Mouse (Mus musculus) heart, embryonic 10.5 days (tissue): ENCODE measurements around the gene Upk1a. TPM values are rescaled to one million over a fixed set of nuclear protein-coding genes. Genes with fewer than 3 reads are reported as not detected.
A peak's percentile ranks its signal among the peaks of the same experiment; 100 is the strongest.

Experiments used
- DNase-seq: peaks from one replicate; pipeline ENCODE4 v3.0.0-alpha.2; 2017; ENCODE audit warnings: low spot score
- H3K27ac ChIP-seq: fragments of 300-500 bp; sonication (generic); 2 replicates; pipeline ENCODE4 v1.5.1; 2016; ENCODE audit warnings: mild to moderate bottlenecking
- H3K27me3 ChIP-seq: fragments of 300-500 bp; sonication (generic); 2 replicates; pipeline ENCODE4 v1.6.1; 2016; ENCODE audit warnings: mild to moderate bottlenecking; ENCODE audit not compliant: poor library complexity, insufficient read depth, severe bottlenecking
- H3K36me3 ChIP-seq: fragments of 300-500 bp; sonication (generic); 2 replicates; pipeline ENCODE4 v1.6.1; 2016; ENCODE audit warnings: mild to moderate bottlenecking, moderate library complexity
- H3K4me1 ChIP-seq: fragments of 300-500 bp; sonication (generic); 2 replicates; pipeline ENCODE4 v1.6.1; 2016; ENCODE audit warnings: mild to moderate bottlenecking
- H3K4me3 ChIP-seq: fragments of 300-500 bp; sonication (generic); 2 replicates; pipeline ENCODE4 v1.5.1; 2016; ENCODE audit warnings: mild to moderate bottlenecking, moderate library complexity
- H3K9me3 ChIP-seq: fragments of 300-500 bp; sonication (generic); 2 replicates; pipeline ENCODE4 v1.6.1; 2016; ENCODE audit warnings: mild to moderate bottlenecking, moderate library complexity
- WGBS: fragments of 180-500 bp; shearing (Covaris S2); methylation state at CpG from one replicate; pipeline ENCODE4 v1.1.7; 2016; 5-methylcytosine and 5-hydroxymethylcytosine counted together
- polyA plus RNA-seq: library from polyadenylated mRNA; unstranded; fragments of >200 nt; fragmentation: Nextera tagmentation; extraction: Ambion mirVana; gene quantifications from 2 replicates; pipeline ENCODE4 v1.2.1, GENCODE M21; 2016

Gene Upk1a
- polyA plus RNA-seq, 1 experiment from 2014 or later: 2.7 TPM

GRCm38 (mm10) chr7:30596811-30597210 is 15.8 kb downstream of the Upk1a start:
- no peak for DNase-seq
- Histone ChIP-seq H3K36me3 (no peaks in the 10 kb centered on the region), H3K27ac (no peak overlapping the region), H3K4me3 (no peak overlapping the region), H3K9me3 (no peaks in the 10 kb centered on the region), H3K27me3 (peaks cover 8% of the 10 kb centered on the region; the same call in 1 of the 2 replicates), H3K4me1 (peaks cover 12% of the 10 kb centered on the region)
- WGBS: 78% methylated on average over 5 of the region's 5 CpGs

- Histone ChIP-seq H3K9me3 (no peaks in the 10 kb centered on the region), H3K4me1 (peaks cover 12% of the 10 kb centered on the region), H3K27ac (no peak overlapping the region), H3K36me3 (no peaks in the 10 kb centered on the region), H3K27me3 (peaks cover 8% of the 10 kb centered on the region; the same call in 1 of the 2 replicates), H3K4me3 (no peak overlapping the region)
- WGBS: 76% methylated on average over 5 of the region's 5 CpGs
- DNase-seq: no peak
These were observed 16.6 kb downstream of the Upk1a start for GRCm38 (mm10) chr7:30596093-30596492.

- peaks cover 7% of the 10 kb centered on the region for H3K4me1 ChIP-seq
- H3K27ac ChIP-seq: no peak overlapping the region
- H3K4me3 ChIP-seq: no peak overlapping the region
- no peak for DNase-seq
- WGBS: 56% methylated on average over 4 of the region's 4 CpGs
- no peaks in the 10 kb centered on the region for H3K9me3 ChIP-seq
- H3K27me3 ChIP-seq: peaks cover 8% of the 10 kb centered on the region; the same call in 1 of the 2 replicates
- no peaks in the 10 kb centered on the region for H3K36me3 ChIP-seq
These were observed 18.1 kb downstream of the Upk1a start for GRCm38 (mm10) chr7:30594510-30595024.

GRCm38 (mm10) chr7:30593579-30594509 is 18.8 kb downstream of the Upk1a start:
- Histone ChIP-seq H3K27ac (no peak overlapping the region), H3K4me1 (peaks cover 7% of the 10 kb centered on the region), H3K36me3 (no peaks in the 10 kb centered on the region), H3K27me3 (peaks cover 8% of the 10 kb centered on the region; the same call in 1 of the 2 replicates), H3K4me3 (no peak overlapping the region), H3K9me3 (no peaks in the 10 kb centered on the region)
- 71% methylated on average over 10 of the region's 10 CpGs for WGBS
- DNase-seq: no peak

GRCm38 (mm10) chr7:30592772-30593423 is 19.7 kb downstream of the Upk1a start:
- H3K4me1 ChIP-seq: peaks cover 7% of the 10 kb centered on the region
- no peaks in the 10 kb centered on the region for H3K9me3 ChIP-seq
- DNase-seq: no peak
- WGBS: 40% methylated on average over 5 of the region's 5 CpGs
- H3K36me3 ChIP-seq: no peaks in the 10 kb centered on the region
- H3K4me3 ChIP-seq: no peak overlapping the region
- H3K27ac ChIP-seq: no peak overlapping the region
- H3K27me3 ChIP-seq: peaks cover 8% of the 10 kb centered on the region; the same call in 1 of the 2 replicates

- H3K36me3 ChIP-seq: peaks cover 3% of the 10 kb centered on the region
- WGBS: 34% methylated on average over 4 of the region's 4 CpGs
- no peak overlapping the region for H3K4me3 ChIP-seq
- peaks cover 18% of the 10 kb centered on the region for H3K4me1 ChIP-seq
- no peaks in the 10 kb centered on the region for H3K9me3 ChIP-seq
- DNase-seq: no peak
- H3K27me3 ChIP-seq: peaks cover 8% of the 10 kb centered on the region; the same call in 1 of the 2 replicates
- no peak overlapping the region for H3K27ac ChIP-seq
These were observed 21.1 kb downstream of the Upk1a start for GRCm38 (mm10) chr7:30591605-30591951.

GRCm38 (mm10) chr7:30590927-30591604 is 21.6 kb downstream of the Upk1a start:
- no peak overlapping the region for H3K4me3 ChIP-seq
- peaks cover 8% of the 10 kb centered on the region; the same call in 1 of the 2 replicates for H3K27me3 ChIP-seq
- 77% methylated on average over 9 of the region's 9 CpGs for WGBS
- DNase-seq: no peak
- H3K36me3 ChIP-seq: peaks cover 8% of the 10 kb centered on the region
- H3K27ac ChIP-seq: no peak overlapping the region
- H3K4me1 ChIP-seq: peaks cover 19% of the 10 kb centered on the region
- H3K9me3 ChIP-seq: no peaks in the 10 kb centered on the region

- peak overlapping the region; percentile 95 for H3K4me3 ChIP-seq
- peak; percentile 93 for DNase-seq
- 30% methylated on average over 40 of the region's 40 CpGs for WGBS
These were observed 23.0 kb downstream of the Upk1a start for GRCm38 (mm10) chr7:30589435-30590301.

GRCm38 (mm10) chr7:30588676-30589434 is 23.8 kb downstream of the Upk1a start, which contains the start of gene Kmt2b:
Gene Kmt2b (minus strand): TSS chr7:30588726.
- Histone ChIP-seq H3K4me1 (peaks cover 19% of the 10 kb centered on the region), H3K4me3 (peak within 1 kb of the TSS; percentile 95), H3K27ac (peak within 1 kb of the TSS; percentile 94), H3K36me3 (peaks cover 30% of the 10 kb centered on the region), H3K9me3 (no peaks in the 10 kb centered on the region), H3K27me3 (no peaks in the 10 kb centered on the region)
- WGBS: under 1% methylated on average over 54 of the region's 68 CpGs
- DNase-seq: peak; percentile 99

More at GRCm38 (mm10) chr7:30589435-30590301, 23.0 kb downstream of the Upk1a start:
- peaks cover 22% of the 10 kb centered on the region for H3K36me3 ChIP-seq
- H3K9me3 ChIP-seq: no peaks in the 10 kb centered on the region
- peaks cover 19% of the 10 kb centered on the region for H3K4me1 ChIP-seq
- H3K27me3 ChIP-seq: 0 out of 2 replicates have a peak, but pooled peaks cover 1% of the 10 kb centered on the region
- H3K27ac ChIP-seq: peak overlapping the region; percentile 94

GRCm38 (mm10) chr7:30587842-30588667 is 24.6 kb downstream of the Upk1a start:
- DNase-seq: peak; percentile 88
- peak overlapping the region; percentile 94 for H3K27ac ChIP-seq
- no peaks in the 10 kb centered on the region for H3K27me3 ChIP-seq
- peaks cover 19% of the 10 kb centered on the region for H3K4me1 ChIP-seq
- peak overlapping the region; percentile 95 for H3K4me3 ChIP-seq
- peaks cover 38% of the 10 kb centered on the region for H3K36me3 ChIP-seq
- no peaks in the 10 kb centered on the region for H3K9me3 ChIP-seq
- under 1% methylated on average over 47 of the region's 67 CpGs for WGBS
